Mouse (Mus musculus) neural tube, embryonic 11.5 days (tissue): ENCODE measurements around the gene Pon1. TPM values are rescaled to one million over a fixed set of nuclear protein-coding genes. Genes with fewer than 3 reads are reported as not detected.

ENCODE experiments used
- ATAC-seq: fragments of 200-750 bp; cut with Nextera tagmentation; 2 replicates; pipeline ENCODE4 v1.8.0; 2017; ENCODE audit warnings: moderate number of reproducible peaks, mild to moderate bottlenecking, moderate TSS enrichment, moderate library complexity; ENCODE audit not compliant: insufficient read depth, low FRiP score, low TSS enrichment
- DNase-seq: peaks from one replicate; pipeline ENCODE4 v3.0.0-alpha.2; 2015; ENCODE audit warnings: low spot score
- H3K27ac ChIP-seq: fragments of 300-500 bp; sonication (generic); 2 replicates; pipeline ENCODE4 v1.5.1; 2014; ENCODE audit warnings: low read depth, mild to moderate bottlenecking, low read length
- H3K27me3 ChIP-seq: fragments of 300-500 bp; sonication (generic); 2 replicates; pipeline ENCODE4 v1.6.1; 2014; ENCODE audit warnings: mild to moderate bottlenecking, low read length, mixed read lengths; ENCODE audit not compliant: control insufficient read depth, insufficient read depth
- H3K36me3 ChIP-seq: fragments of 300-500 bp; sonication (generic); 2 replicates; pipeline ENCODE4 v1.6.1; 2014; ENCODE audit warnings: mild to moderate bottlenecking, low read length, moderate library complexity, mixed read lengths; ENCODE audit not compliant: control insufficient read depth, insufficient read depth
- H3K4me1 ChIP-seq: fragments of 300-500 bp; sonication (generic); 2 replicates; pipeline ENCODE4 v1.6.1; 2014; ENCODE audit warnings: low read length, mixed read lengths; ENCODE audit not compliant: control insufficient read depth, insufficient read depth
- H3K4me2 ChIP-seq: fragments of 300-500 bp; sonication (generic); 2 replicates; pipeline ENCODE4 v1.6.1; 2014; ENCODE audit warnings: low read depth, mild to moderate bottlenecking, moderate library complexity
- H3K4me3 ChIP-seq: fragments of 300-500 bp; sonication (generic); 2 replicates; pipeline ENCODE4 v1.5.1; 2014; ENCODE audit warnings: low read depth, low read length
- H3K9ac ChIP-seq: fragments of 300-500 bp; sonication (generic); 2 replicates; pipeline ENCODE4 v1.6.1; 2014; ENCODE audit warnings: mild to moderate bottlenecking, low read length
- H3K9me3 ChIP-seq: fragments of 300-500 bp; sonication (generic); 2 replicates; pipeline ENCODE4 v1.6.1; 2016; ENCODE audit warnings: low read length; ENCODE audit not compliant: control insufficient read depth
- WGBS: fragments of 180-500 bp; shearing (Covaris S2); extraction: QIAGEN DNeasy Blood & Tissue Kit; methylation state at CpG from one replicate; pipeline ENCODE4 v1.1.7; 2014; 5-methylcytosine and 5-hydroxymethylcytosine counted together
- polyA plus RNA-seq: library from polyadenylated mRNA; unstranded; fragments of >200 nt; fragmentation: Nextera tagmentation; extraction: Ambion mirVana; gene quantifications from 2 replicates; pipeline ENCODE4 v1.2.1, GENCODE M21; 2014

Gene Pon1
- polyA plus RNA-seq, 1 experiment from 2014 or later, result not detected

- no peak overlapping the region for H3K9ac ChIP-seq
- H3K27me3 ChIP-seq, result no peaks in the 10 kb centered on the region
- DNase-seq (no peak), ATAC-seq (no peak)
- H3K4me3 ChIP-seq, result no peak overlapping the region
- no peak overlapping the region for H3K27ac ChIP-seq
- WGBS, result 66% methylated on average over 1 of the region's 1 CpGs
- H3K36me3 ChIP-seq, result no peaks in the 10 kb centered on the region
- no peaks in the 10 kb centered on the region for H3K9me3 ChIP-seq
- H3K4me1 ChIP-seq, result no peaks in the 10 kb centered on the region
- no peak overlapping the region for H3K4me2 ChIP-seq
Observed at GRCm38 (mm10) chr6:5155313-5155927, 38.3 kb downstream of the Pon1 start.

- Histone ChIP-seq H3K9ac (no peak overlapping the region), H3K9me3 (no peaks in the 10 kb centered on the region), H3K36me3 (no peaks in the 10 kb centered on the region), H3K4me2 (no peak overlapping the region), H3K27ac (no peak overlapping the region), H3K4me3 (no peak overlapping the region), H3K27me3 (no peaks in the 10 kb centered on the region), H3K4me1 (no peaks in the 10 kb centered on the region)
- WGBS, result 93% methylated on average over 6 of the region's 6 CpGs
- ATAC-seq, result no peak
- no peak for DNase-seq
Observed at GRCm38 (mm10) chr6:5154786-5155185, 39.0 kb downstream of the Pon1 start.

- Histone ChIP-seq H3K4me2 (no peak overlapping the region), H3K27ac (no peak overlapping the region), H3K9me3 (no peaks in the 10 kb centered on the region), H3K27me3 (no peaks in the 10 kb centered on the region), H3K36me3 (no peaks in the 10 kb centered on the region), H3K9ac (no peak overlapping the region), H3K4me3 (no peak overlapping the region), H3K4me1 (no peaks in the 10 kb centered on the region)
- 92% methylated on average over 2 of the region's 2 CpGs for WGBS
- DNase-seq (no peak), ATAC-seq (no peak)
Observed at GRCm38 (mm10) chr6:5152185-5152584, 41.6 kb downstream of the Pon1 start.

GRCm38 (mm10) chr6:5151171-5151570 lies 42.6 kb downstream of the Pon1 start:
- Histone ChIP-seq H3K27me3 (no peaks in the 10 kb centered on the region), H3K9ac (no peak overlapping the region), H3K36me3 (no peaks in the 10 kb centered on the region), H3K4me3 (no peak overlapping the region), H3K4me2 (no peak overlapping the region), H3K9me3 (no peaks in the 10 kb centered on the region), H3K4me1 (no peaks in the 10 kb centered on the region), H3K27ac (no peak overlapping the region)
- ATAC-seq, result no peak
- WGBS, result 63% methylated on average over 4 of the region's 4 CpGs
- DNase-seq, result no peak

GRCm38 (mm10) chr6:5149941-5150340 lies 43.8 kb downstream of the Pon1 start:
- H3K36me3 ChIP-seq, result no peaks in the 10 kb centered on the region
- H3K27me3 ChIP-seq, result no peaks in the 10 kb centered on the region
- DNase-seq (no peak), ATAC-seq (no peak)
- H3K9ac ChIP-seq, result no peak overlapping the region
- H3K4me2 ChIP-seq, result no peak overlapping the region
- no peak overlapping the region for H3K4me3 ChIP-seq
- no peak overlapping the region for H3K27ac ChIP-seq
- H3K9me3 ChIP-seq, result no peaks in the 10 kb centered on the region
- H3K4me1 ChIP-seq, result no peaks in the 10 kb centered on the region
- 83% methylated on average over 2 of the region's 2 CpGs for whole genome bisulfite sequencing

GRCm38 (mm10) chr6:5147488-5148142 lies 46.1 kb downstream of the Pon1 start:
- no peaks in the 10 kb centered on the region for H3K9me3 ChIP-seq
- H3K4me3 ChIP-seq, result no peak overlapping the region
- no peak for DNase-seq
- no peak for ATAC-seq
- H3K36me3 ChIP-seq, result no peaks in the 10 kb centered on the region
- no peak overlapping the region for H3K4me2 ChIP-seq
- H3K4me1 ChIP-seq, result no peaks in the 10 kb centered on the region
- WGBS, result 85% methylated on average over 13 of the region's 13 CpGs
- H3K27me3 ChIP-seq, result no peaks in the 10 kb centered on the region
- no peak overlapping the region for H3K9ac ChIP-seq
- no peak overlapping the region for H3K27ac ChIP-seq

GRCm38 (mm10) chr6:5139666-5140065 lies 54.1 kb downstream of the Pon1 start:
- 68% methylated on average over 9 of the region's 9 CpGs for WGBS
- no peak for DNase-seq
- H3K4me3 ChIP-seq, result no peak overlapping the region
- H3K4me1 ChIP-seq, result no peaks in the 10 kb centered on the region
- H3K36me3 ChIP-seq, result no peaks in the 10 kb centered on the region
- H3K27ac ChIP-seq, result no peak overlapping the region
- H3K4me2 ChIP-seq, result no peak overlapping the region
- no peaks in the 10 kb centered on the region for H3K27me3 ChIP-seq
- H3K9me3 ChIP-seq, result no peaks in the 10 kb centered on the region
- no peak overlapping the region for H3K9ac ChIP-seq
- no peak for ATAC-seq

- H3K4me1 ChIP-seq, result no peaks in the 10 kb centered on the region
- H3K27me3 ChIP-seq, result no peaks in the 10 kb centered on the region
- H3K4me2 ChIP-seq, result no peak overlapping the region
- no peaks in the 10 kb centered on the region for H3K9me3 ChIP-seq
- WGBS, result 86% methylated on average over 12 of the region's 12 CpGs
- H3K9ac ChIP-seq, result no peak overlapping the region
- no peaks in the 10 kb centered on the region for H3K36me3 ChIP-seq
- no peak overlapping the region for H3K27ac ChIP-seq
- no peak for DNase-seq
- H3K4me3 ChIP-seq, result no peak overlapping the region
- ATAC-seq, result no peak
Observed at GRCm38 (mm10) chr6:5138875-5139631, 54.7 kb downstream of the Pon1 start.

- WGBS, result 88% methylated on average over 6 of the region's 6 CpGs
- no peaks in the 10 kb centered on the region for H3K9me3 ChIP-seq
- H3K27ac ChIP-seq, result no peak overlapping the region
- H3K4me2 ChIP-seq, result no peak overlapping the region
- no peaks in the 10 kb centered on the region for H3K27me3 ChIP-seq
- no peak for ATAC-seq
- DNase-seq, result no peak
- no peaks in the 10 kb centered on the region for H3K36me3 ChIP-seq
- H3K9ac ChIP-seq, result no peak overlapping the region
- H3K4me3 ChIP-seq, result no peak overlapping the region
- no peaks in the 10 kb centered on the region for H3K4me1 ChIP-seq
Observed at GRCm38 (mm10) chr6:5136046-5136445, 57.7 kb downstream of the Pon1 start.
